In the genomic region with DNA sequence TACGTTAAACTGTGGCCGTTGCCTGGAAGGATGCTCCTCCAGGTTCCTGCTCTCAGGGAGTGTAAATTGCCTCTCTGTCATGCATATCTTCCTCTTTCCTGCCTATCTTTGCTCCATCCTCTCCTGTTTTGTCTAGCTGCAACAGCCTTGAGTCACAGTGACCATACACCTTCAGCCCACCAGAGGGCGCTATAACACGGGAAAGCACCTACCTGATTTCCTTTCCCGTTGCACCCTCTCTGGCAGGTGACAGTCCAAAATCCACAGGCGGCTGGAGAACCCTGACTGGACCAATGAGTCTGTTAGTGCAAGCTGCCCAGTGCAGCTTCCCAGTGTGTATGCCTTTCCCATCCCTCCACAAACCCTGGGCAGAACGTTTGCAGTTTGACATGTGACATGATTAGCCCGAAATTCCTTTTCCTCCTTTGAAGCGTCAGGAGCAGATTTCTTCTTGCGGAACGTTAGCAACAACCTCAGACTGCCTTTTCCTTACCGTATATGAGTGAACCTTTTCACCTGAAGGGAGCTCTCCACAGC, we compare ENCODE assay signal across 7 mouse cellular contexts. TPM values are rescaled to one million over a fixed set of nuclear protein-coding genes. Genes with fewer than 3 reads are reported as not detected.
DNase-seq lines count a peak whose midpoint lies in the region; ATAC-seq and TF ChIP-seq lines count a peak whose summit lies in the region.

No protein-coding gene starts in this region.

- no peak for ATAC-seq in G1E (ENCODE audit: extremely low read depth, insufficient number of reproducible peaks, low FRiP score, poor library complexity, severe bottlenecking)
- no peak for ATAC-seq in heart, embryonic 12.5 days (ENCODE audit: insufficient number of reproducible peaks, low FRiP score)

- WGBS in heart, embryonic 12.5 days, result 23% methylated on average over 12 of the region's 12 CpGs

- peak; percentile 90 for TF ChIP-seq CTCF in G1E (IDR thresholded peaks at IDR 0.05; ENCODE audit: low read depth, low read length)

- H3K4me2 ChIP-seq in heart, embryonic 12.5 days, result 0 out of 2 replicates have a peak overlapping the region, but pooled peaks have one; percentile 7

- no peak overlapping the region for H3K9ac ChIP-seq in heart, embryonic 12.5 days

- DNase-seq in G1E (ENCODE audit: low spot score), result peak; percentile 52
- DNase-seq in adrenal gland, postnatal 25 days, result peak; percentile 86
- peak; percentile 50 for DNase-seq in embryo, embryonic 11.5 days (ENCODE audit: low read depth, low spot score)
- peak; percentile 36 to 73 for DNase-seq in layer of hippocampus, adult 8-10 months (ENCODE audit: low spot score in 2 of 2)
- peak; percentile 65 to 84 for DNase-seq in lung, postnatal 4 days
- DNase-seq in skeletal muscle tissue, adult 2 months (ENCODE audit: low read depth, low spot score), result peak; percentile 72

- peaks cover 32% of the 10 kb centered on the region for H3K27me3 ChIP-seq in G1E (ENCODE audit: insufficient read depth, low read length)
- H3K27me3 ChIP-seq in heart, embryonic 12.5 days (replicated peaks), result no peaks in the 10 kb centered on the region

- no peak overlapping the region for H3K4me3 ChIP-seq in G1E (ENCODE audit: low read depth, low read length)
- no peak overlapping the region for H3K4me3 ChIP-seq in heart, embryonic 12.5 days

- no peaks in the 10 kb centered on the region for H3K9me3 ChIP-seq in G1E (replicated peaks)
- H3K9me3 ChIP-seq in heart, embryonic 12.5 days (replicated peaks), result no peaks in the 10 kb centered on the region

- H3K4me1 ChIP-seq in G1E (ENCODE audit: insufficient read depth, low read depth, low read length), result peaks cover 5% of the 10 kb centered on the region; the same call in 1 of the 2 replicates
- peaks cover 19% of the 10 kb centered on the region for H3K4me1 ChIP-seq in heart, embryonic 12.5 days (replicated peaks)

- H3K36me3 ChIP-seq in G1E (replicated peaks), result no peaks in the 10 kb centered on the region
- no peaks in the 10 kb centered on the region for H3K36me3 ChIP-seq in heart, embryonic 12.5 days

- no peak overlapping the region for H3K27ac ChIP-seq in heart, embryonic 12.5 days (ENCODE audit: poor library complexity, severe bottlenecking)

RNA-seq across cellular contexts. Expression of a gene that starts 48.1 kb away (rescaled TPM):
- total RNA-seq in G1E (2014; fragmentation: Nextera tagmentation) (not detected in 2 replicates), G1E (2017) (under 0.01 TPM in 2 replicates)
- not detected in 2 replicates for polyA plus RNA-seq in G1E (2012)
- total RNA-seq in adrenal gland, postnatal 25 days (2021), result 49.1 and 57.1 TPM in 2 replicates
- 2.2 and 2.4 TPM in 2 replicates for polyA plus RNA-seq in heart, embryonic 12.5 days (2016; fragmentation: Nextera tagmentation; extraction: Ambion mirVana)
- total RNA-seq in layer of hippocampus, adult 8-10 months (2022), result 10 to 100 TPM; 61.3 to 87.0 (median 69.3) TPM

Comparison
In these comparisons a context has a peak if more than half of its experiments do, and no peak if none do; other contexts are left out.
1. RNA of a gene that starts 48.1 kb away (total RNA-seq): 61.3 to 87.0 TPM in layer of hippocampus, adult 8-10 months and 49.1 to 57.1 TPM in adrenal gland, postnatal 25 days; under 0.01 TPM in G1E; every median in the first group is over 10 times any median in the second.
2. Peak in every context shown above with its lines, with median percentiles within 50 percentile points of each other: DNase-seq.